Mouse (Mus musculus) thymus, adult 2 months (tissue): ENCODE results near the gene Zfp292.

Experiments used
- CTCF ChIP-seq: fragments of 200-500 bp; IDR thresholded peaks from 2 replicates; pipeline ENCODE4 v1.5.1; 2012; ENCODE audit warnings: mild to moderate bottlenecking, control low read depth, low read length, moderate library complexity, borderline replicate concordance; ENCODE audit not compliant: control insufficient read depth, poor library complexity, insufficient read depth; ENCODE audit errors: extremely low read depth
- POLR2A ChIP-seq: fragments of 200-500 bp; IDR thresholded peaks from 2 replicates; pipeline ENCODE4 v1.6.1; 2012; ENCODE audit warnings: mild to moderate bottlenecking, low read length, control low read depth, moderate library complexity; ENCODE audit not compliant: control insufficient read depth, poor library complexity, insufficient read depth; ENCODE audit errors: extremely low read depth

GRCm38 (mm10) chr4:34829456-34829855, 53.3 kb downstream of the Zfp292 start:
- no peak for TF ChIP-seq POLR2A
- no peak for TF ChIP-seq CTCF
